Mouse (Mus musculus): ENCODE data around the gene Psme2.

DNA sequence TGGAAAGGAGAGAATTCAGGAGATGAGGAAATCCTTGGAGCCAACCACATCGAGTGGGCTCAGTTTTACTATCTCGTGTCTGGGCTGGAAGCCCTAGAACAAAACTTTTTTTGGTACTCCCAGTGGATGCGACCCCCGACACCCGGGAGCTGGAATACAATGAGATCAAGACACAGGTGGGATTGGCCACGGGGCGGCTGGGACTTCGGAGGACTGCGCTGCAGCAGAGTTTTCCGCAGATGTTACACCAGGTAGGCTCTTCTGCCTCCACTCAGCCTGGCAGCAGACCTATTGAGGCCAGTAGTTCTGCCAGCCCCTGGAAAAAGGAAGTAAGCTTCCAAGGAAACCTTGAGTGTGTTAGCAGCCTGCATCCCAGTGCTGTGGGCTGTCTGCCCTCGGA, 27.7 kb downstream of the Psme2 start:
- TF ChIP-seq CTCF (IDR thresholded peaks at IDR 0.05; ENCODE audit: low read depth, low read length) (no peak), POLR2A (IDR thresholded peaks at IDR 0.05; ENCODE audit: borderline replicate concordance, low read depth, low read length) (no peak)

All from bone marrow macrophage, adult 2 months (primary cell).